Mouse (Mus musculus): ENCODE measurements around the gene Gpc5. TPM values are rescaled to one million over a fixed set of nuclear protein-coding genes. Genes with fewer than 3 reads are reported as not detected.

The Gpc5 gene
- polyA plus RNA-seq, 1 experiment from 2014 or later: 2.1 TPM

GRCm38 (mm10) chr14:115830485-115830884 lies 738.5 kb downstream of the Gpc5 start:
- WGBS: 74% methylated on average over 5 of the region's 5 CpGs
- H3K4me2 ChIP-seq (replicated peaks): no peak overlapping the region
- H3K4me1 ChIP-seq: no peaks in the 10 kb centered on the region
- no peak overlapping the region for H3K9ac ChIP-seq (replicated peaks)
- no peak overlapping the region for H3K27ac ChIP-seq (replicated peaks)
- no peak overlapping the region for H3K4me3 ChIP-seq
- no peaks in the 10 kb centered on the region for H3K9me3 ChIP-seq
- H3K36me3 ChIP-seq: no peaks in the 10 kb centered on the region
- ATAC-seq (replicated peaks): 0 out of 2 replicates have a peak, but pooled peaks have one; percentile 29
- no peaks in the 10 kb centered on the region for H3K27me3 ChIP-seq

- under 1% methylated on average over 7 of the region's 7 CpGs for WGBS
- H3K4me2 ChIP-seq (replicated peaks): no peak overlapping the region
- H3K36me3 ChIP-seq: no peaks in the 10 kb centered on the region
- no peak overlapping the region for H3K4me3 ChIP-seq
- H3K9me3 ChIP-seq: no peaks in the 10 kb centered on the region
- H3K27me3 ChIP-seq: no peaks in the 10 kb centered on the region
- no peak overlapping the region for H3K27ac ChIP-seq (replicated peaks)
- ATAC-seq (replicated peaks): peak; percentile 77
- no peaks in the 10 kb centered on the region for H3K4me1 ChIP-seq
- H3K9ac ChIP-seq (replicated peaks): no peak overlapping the region
Observed at GRCm38 (mm10) chr14:115831219-115831755, 739.3 kb downstream of the Gpc5 start.

GRCm38 (mm10) chr14:115831854-115832625 lies 740.0 kb downstream of the Gpc5 start:
- H3K4me3 ChIP-seq: no peak overlapping the region
- no peak overlapping the region for H3K9ac ChIP-seq (replicated peaks)
- peak; percentile 47 for ATAC-seq (replicated peaks)
- no peaks in the 10 kb centered on the region for H3K4me1 ChIP-seq
- 78% methylated on average over 10 of the region's 10 CpGs for WGBS
- no peak overlapping the region for H3K4me2 ChIP-seq (replicated peaks)
- H3K36me3 ChIP-seq: no peaks in the 10 kb centered on the region
- no peaks in the 10 kb centered on the region for H3K9me3 ChIP-seq
- no peak overlapping the region for H3K27ac ChIP-seq (replicated peaks)
- no peaks in the 10 kb centered on the region for H3K27me3 ChIP-seq

GRCm38 (mm10) chr14:115843783-115844182 lies 751.8 kb downstream of the Gpc5 start:
- H3K27me3 ChIP-seq: no peaks in the 10 kb centered on the region
- 78% methylated on average over 2 of the region's 2 CpGs for whole genome bisulfite sequencing
- H3K4me3 ChIP-seq: no peak overlapping the region
- no peaks in the 10 kb centered on the region for H3K4me1 ChIP-seq
- H3K9ac ChIP-seq (replicated peaks): no peak overlapping the region
- no peaks in the 10 kb centered on the region for H3K9me3 ChIP-seq
- H3K36me3 ChIP-seq: no peaks in the 10 kb centered on the region
- no peak overlapping the region for H3K4me2 ChIP-seq (replicated peaks)
- ATAC-seq (replicated peaks): no peak
- H3K27ac ChIP-seq (replicated peaks): no peak overlapping the region

- Histone ChIP-seq H3K36me3 (no peaks in the 10 kb centered on the region), H3K4me2 (replicated peaks) (no peak overlapping the region), H3K9me3 (no peaks in the 10 kb centered on the region), H3K27ac (replicated peaks) (no peak overlapping the region), H3K9ac (replicated peaks) (no peak overlapping the region), H3K4me3 (no peak overlapping the region), H3K27me3 (no peaks in the 10 kb centered on the region), H3K4me1 (no peaks in the 10 kb centered on the region)
- no peak for ATAC-seq (replicated peaks)
- 88% methylated on average over 1 of the region's 1 CpGs for WGBS
Observed at GRCm38 (mm10) chr14:115844773-115845427, 752.9 kb downstream of the Gpc5 start.

- no peak overlapping the region for H3K4me3 ChIP-seq
- no peaks in the 10 kb centered on the region for H3K27me3 ChIP-seq
- H3K9me3 ChIP-seq: no peaks in the 10 kb centered on the region
- no peaks in the 10 kb centered on the region for H3K36me3 ChIP-seq
- H3K4me2 ChIP-seq (replicated peaks): no peak overlapping the region
- 82% methylated on average over 3 of the region's 3 CpGs for WGBS
- no peak overlapping the region for H3K27ac ChIP-seq (replicated peaks)
- no peak overlapping the region for H3K9ac ChIP-seq (replicated peaks)
- H3K4me1 ChIP-seq: no peaks in the 10 kb centered on the region
- no peak for ATAC-seq (replicated peaks)
Observed at GRCm38 (mm10) chr14:115869127-115869526, 777.1 kb downstream of the Gpc5 start.

GRCm38 (mm10) chr14:115976062-115976461 lies 884.0 kb downstream of the Gpc5 start:
- H3K27ac ChIP-seq (replicated peaks): no peak overlapping the region
- H3K4me2 ChIP-seq (replicated peaks): no peak overlapping the region
- H3K9ac ChIP-seq (replicated peaks): no peak overlapping the region
- H3K4me3 ChIP-seq: no peak overlapping the region
- 90% methylated on average over 1 of the region's 1 CpGs for WGBS
- no peak for ATAC-seq (replicated peaks)
- H3K4me1 ChIP-seq: no peaks in the 10 kb centered on the region
- H3K9me3 ChIP-seq: no peaks in the 10 kb centered on the region
- H3K36me3 ChIP-seq: no peaks in the 10 kb centered on the region
- H3K27me3 ChIP-seq: no peaks in the 10 kb centered on the region

GRCm38 (mm10) chr14:115979233-115979632 lies 887.2 kb downstream of the Gpc5 start:
- no peaks in the 10 kb centered on the region for H3K4me1 ChIP-seq
- no peaks in the 10 kb centered on the region for H3K36me3 ChIP-seq
- H3K9ac ChIP-seq (replicated peaks): no peak overlapping the region
- ATAC-seq (replicated peaks): no peak
- 81% methylated on average over 2 of the region's 2 CpGs for WGBS
- H3K27ac ChIP-seq (replicated peaks): no peak overlapping the region
- no peaks in the 10 kb centered on the region for H3K9me3 ChIP-seq
- no peak overlapping the region for H3K4me3 ChIP-seq
- H3K27me3 ChIP-seq: no peaks in the 10 kb centered on the region
- no peak overlapping the region for H3K4me2 ChIP-seq (replicated peaks)

GRCm38 (mm10) chr14:115990764-115991163 lies 898.7 kb downstream of the Gpc5 start:
- Histone ChIP-seq H3K4me1 (no peaks in the 10 kb centered on the region), H3K9ac (replicated peaks) (no peak overlapping the region), H3K9me3 (no peaks in the 10 kb centered on the region), H3K36me3 (no peaks in the 10 kb centered on the region), H3K27ac (replicated peaks) (no peak overlapping the region), H3K4me2 (replicated peaks) (no peak overlapping the region), H3K4me3 (no peak overlapping the region), H3K27me3 (no peaks in the 10 kb centered on the region)
- 73% methylated on average over 2 of the region's 2 CpGs for WGBS
- ATAC-seq (replicated peaks): no peak

GRCm38 (mm10) chr14:115993520-115994106 lies 901.6 kb downstream of the Gpc5 start:
- Histone ChIP-seq H3K27me3 (no peaks in the 10 kb centered on the region), H3K36me3 (no peaks in the 10 kb centered on the region), H3K9me3 (no peaks in the 10 kb centered on the region), H3K4me3 (no peak overlapping the region), H3K4me1 (no peaks in the 10 kb centered on the region), H3K4me2 (replicated peaks) (no peak overlapping the region), H3K27ac (replicated peaks) (no peak overlapping the region), H3K9ac (replicated peaks) (no peak overlapping the region)
- ATAC-seq (replicated peaks): no peak
- 58% methylated on average over 5 of the region's 5 CpGs for WGBS

- no peaks in the 10 kb centered on the region for H3K4me1 ChIP-seq
- 84% methylated on average over 4 of the region's 4 CpGs for whole genome bisulfite sequencing
- no peak overlapping the region for H3K27ac ChIP-seq (replicated peaks)
- ATAC-seq (replicated peaks): no peak
- no peaks in the 10 kb centered on the region for H3K27me3 ChIP-seq
- H3K9ac ChIP-seq (replicated peaks): no peak overlapping the region
- H3K36me3 ChIP-seq: no peaks in the 10 kb centered on the region
- no peaks in the 10 kb centered on the region for H3K9me3 ChIP-seq
- no peak overlapping the region for H3K4me3 ChIP-seq
- H3K4me2 ChIP-seq (replicated peaks): no peak overlapping the region
Observed at GRCm38 (mm10) chr14:115998931-115999330, 906.9 kb downstream of the Gpc5 start.

GRCm38 (mm10) chr14:116087010-116087409 lies 995.0 kb downstream of the Gpc5 start:
- H3K9ac ChIP-seq (replicated peaks): no peak overlapping the region
- no peak overlapping the region for H3K4me3 ChIP-seq
- H3K4me2 ChIP-seq (replicated peaks): no peak overlapping the region
- no peaks in the 10 kb centered on the region for H3K9me3 ChIP-seq
- no peak for ATAC-seq (replicated peaks)
- no peaks in the 10 kb centered on the region for H3K27me3 ChIP-seq
- no peaks in the 10 kb centered on the region for H3K36me3 ChIP-seq
- WGBS: 80% methylated on average over 4 of the region's 4 CpGs
- no peaks in the 10 kb centered on the region for H3K4me1 ChIP-seq
- no peak overlapping the region for H3K27ac ChIP-seq (replicated peaks)
